Mouse (Mus musculus) megakaryocyte-erythroid progenitor cell, adult 5-6 weeks (primary cell): Measurements from ENCODE around the gene Spata5. TPM values are rescaled to one million over a fixed set of nuclear protein-coding genes. Genes with fewer than 3 reads are reported as not detected.

Experiments
- ATAC-seq: replicated peaks from 2 replicates; pipeline ENCODE4 v1.8.0; 2016; ENCODE audit warnings: mild to moderate bottlenecking, inconsistent platforms; ENCODE audit not compliant: severe bottlenecking, poor library complexity, low FRiP score, low TSS enrichment
- total RNA-seq, 2 experiments: library from RNA; stranded (forward) in 1 of 2; stranded (reverse) in 1 of 2; fragments of 200-1000, 215-1000 nt in 1 of 2; fragments of >200 nt in 1 of 2; fragmentation: Nextera tagmentation in 1 of 2; gene quantifications; 2 replicates each; pipeline ENCODE4 v1.2.3; 2014 to 2017

Gene Spata5
- total RNA-seq (2014; fragmentation: Nextera tagmentation): 47.9 and 66.4 TPM in 2 replicates
- total RNA-seq (2017): 151 and 190 TPM in 2 replicates

GRCm38 (mm10) chr3:37419458-37419991, at the start of gene Spata5:
TSS of gene Spata5 (plus strand) at chr3:37419896.
- ATAC-seq: peak; percentile 83

GRCm38 (mm10) chr3:37370407-37370806, 49.3 kb upstream of the Spata5 start:
- ATAC-seq: no peak

- no peak for ATAC-seq
Observed at GRCm38 (mm10) chr3:37373712-37374111, 46.0 kb upstream of the Spata5 start.

- ATAC-seq: no peak
Observed at GRCm38 (mm10) chr3:37377926-37378325, 41.8 kb upstream of the Spata5 start.

- no peak for ATAC-seq
Observed at GRCm38 (mm10) chr3:37378412-37378811, 41.3 kb upstream of the Spata5 start.

GRCm38 (mm10) chr3:37379201-37379600, 40.5 kb upstream of the Spata5 start:
- 0 out of 2 replicates have a peak, but pooled peaks have one; percentile 38 for ATAC-seq

- no peak for ATAC-seq
Observed at GRCm38 (mm10) chr3:37379930-37380881, 39.5 kb upstream of the Spata5 start.

GRCm38 (mm10) chr3:37381457-37381856, 38.2 kb upstream of the Spata5 start:
- ATAC-seq: no peak

- ATAC-seq: 0 out of 2 replicates have a peak, but pooled peaks have one; percentile 36
Observed at GRCm38 (mm10) chr3:37383096-37383765, 36.5 kb upstream of the Spata5 start.

GRCm38 (mm10) chr3:37387310-37387709, 32.4 kb upstream of the Spata5 start:
- ATAC-seq: no peak

- ATAC-seq: no peak
Observed at GRCm38 (mm10) chr3:37396930-37397608, 22.6 kb upstream of the Spata5 start.

GRCm38 (mm10) chr3:37397646-37398045, 22.1 kb upstream of the Spata5 start:
- ATAC-seq: no peak

- peak; percentile 98 for ATAC-seq
Observed at GRCm38 (mm10) chr3:37398661-37399395, 20.9 kb upstream of the Spata5 start.

- no peak for ATAC-seq
Observed at GRCm38 (mm10) chr3:37401729-37402610, 17.7 kb upstream of the Spata5 start.

- no peak for ATAC-seq
Observed at GRCm38 (mm10) chr3:37407598-37407997, 12.1 kb upstream of the Spata5 start.

GRCm38 (mm10) chr3:37413446-37413845, 6.2 kb upstream of the Spata5 start:
- no peak for ATAC-seq

GRCm38 (mm10) chr3:37414413-37414960, 5.2 kb upstream of the Spata5 start:
- ATAC-seq: peak; percentile 43

GRCm38 (mm10) chr3:37418341-37418740, 1.4 kb upstream of the Spata5 start:
- no peak for ATAC-seq
